Mouse (Mus musculus) lung, adult 10 weeks (tissue): Measurements from ENCODE around the gene Wfdc10. TPM values are rescaled to one million over a fixed set of nuclear protein-coding genes. Genes with fewer than 3 reads are reported as not detected.

Experiments
- polyA plus RNA-seq: library from polyadenylated mRNA; stranded (reverse); fragments of 350-450 nt; fragmentation: Illumina TruSeq; extraction: RNeasy Lipid Tissue Mini Kit (QIAGEN cat#74804); gene quantifications from one replicate; pipeline ENCODE4 v1.2.3, GENCODE M21; 2014; ENCODE audit warnings: low read depth, low replicate concordance; ENCODE audit not compliant: insufficient read depth

Gene Wfdc10
- polyA plus RNA-seq: 3.9 TPM

GRCm38 (mm10) chr2:164655858-164656257 is at the start of gene Wfdc10:
Wfdc10 (plus strand) TSS chr2:164656046.

GRCm38 (mm10) chr2:164613471-164613870 is 42.4 kb upstream of the Wfdc10 start, which contains the start of the genes Wfdc6b and Wfdc8:
Wfdc6b (plus strand) TSS chr2:164613522.
Wfdc8 (minus strand) TSS chr2:164613626.

GRCm38 (mm10) chr2:164638696-164639095 is 17.1 kb upstream of the Wfdc10 start, which contains the start of gene Wfdc16:
Wfdc16 (minus strand) TSS chr2:164638796.

GRCm38 (mm10) chr2:164656483-164656882 is 637 bp downstream of the Wfdc10 start, which contains the start of gene Wfdc9:
Wfdc9 (minus strand) TSS chr2:164656583.

GRCm38 (mm10) chr2:164673987-164674386 is 18.1 kb downstream of the Wfdc10 start, which contains the start of gene Wfdc11:
Wfdc11 (minus strand) TSS chr2:164674087.

GRCm38 (mm10) chr2:164684807-164685206 is 29.0 kb downstream of the Wfdc10 start, which contains the start of gene Wfdc13:
Wfdc13 (plus strand) TSS chr2:164685107.

GRCm38 (mm10) chr2:164698201-164698600 is 42.4 kb downstream of the Wfdc10 start, which contains the start of gene Spint4:
Spint4 (plus strand) TSS chr2:164698501.

Other genes starting within 250 kb of the Wfdc10 start
- gene Sdc4, start 212.2 kb upstream of the Wfdc10 start, polyA plus RNA-seq: 109 TPM
- gene Sys1, start 199.1 kb upstream of the Wfdc10 start, polyA plus RNA-seq: 37.0 TPM
- gene Gm20458, start 195.1 kb upstream of the Wfdc10 start, polyA plus RNA-seq: not detected
- gene Trp53tg5, start 182.3 kb upstream of the Wfdc10 start, polyA plus RNA-seq: not detected
- 69.5 TPM for gene Dbndd2, start 169.9 kb upstream of the Wfdc10 start, polyA plus RNA-seq
- gene Pigt, start 158.5 kb upstream of the Wfdc10 start, polyA plus RNA-seq: 34.2 TPM
- gene Wfdc2, start 93.6 kb upstream of the Wfdc10 start, polyA plus RNA-seq: 2,326 TPM
- gene Spint3, start 82.6 kb upstream of the Wfdc10 start, polyA plus RNA-seq: not detected
- 4.4 TPM for gene Wfdc6a, start 70.6 kb upstream of the Wfdc10 start, polyA plus RNA-seq
- gene Eppin, start 62.5 kb upstream of the Wfdc10 start, polyA plus RNA-seq: not detected
- gene Wfdc6b, start 42.5 kb upstream of the Wfdc10 start, polyA plus RNA-seq: 3.0 TPM
- gene Wfdc8, start 42.4 kb upstream of the Wfdc10 start, polyA plus RNA-seq: 1.2 TPM
- 0.95 TPM for gene Wfdc16, start 17.2 kb upstream of the Wfdc10 start, polyA plus RNA-seq
- not detected for gene Wfdc9, start 537 bp downstream of the Wfdc10 start, polyA plus RNA-seq
- gene Wfdc11, start 18.0 kb downstream of the Wfdc10 start, polyA plus RNA-seq: not detected
- gene Wfdc13, start 29.1 kb downstream of the Wfdc10 start, polyA plus RNA-seq: 1.2 TPM
- gene Spint4, start 42.5 kb downstream of the Wfdc10 start, polyA plus RNA-seq: not detected
- gene Spint5, start 59.3 kb downstream of the Wfdc10 start, polyA plus RNA-seq: not detected
- 4.4 TPM for gene Wfdc3, start 89.9 kb downstream of the Wfdc10 start, polyA plus RNA-seq
- 19.0 TPM for gene Dnttip1, start 89.9 kb downstream of the Wfdc10 start, polyA plus RNA-seq
- gene Ube2c, start 113.9 kb downstream of the Wfdc10 start, polyA plus RNA-seq: 3.6 TPM
- not detected for gene Tnnc2, start 123.9 kb downstream of the Wfdc10 start, polyA plus RNA-seq
- 23.7 TPM for gene Snx21, start 129.8 kb downstream of the Wfdc10 start, polyA plus RNA-seq
- 15.4 TPM for gene Acot8, start 148.8 kb downstream of the Wfdc10 start, polyA plus RNA-seq
- gene Zswim3, start 149.1 kb downstream of the Wfdc10 start, polyA plus RNA-seq: 2.5 TPM
- gene Zswim1, start 166.6 kb downstream of the Wfdc10 start, polyA plus RNA-seq: 5.2 TPM
- 0.45 TPM for gene Spata25, start 172.5 kb downstream of the Wfdc10 start, polyA plus RNA-seq
- 104 TPM for gene Ctsa, start 176.8 kb downstream of the Wfdc10 start, polyA plus RNA-seq
- gene Neurl2, start 177.4 kb downstream of the Wfdc10 start, polyA plus RNA-seq: 4.4 TPM
- 368 TPM for gene Pltp, start 201.7 kb downstream of the Wfdc10 start, polyA plus RNA-seq
- 39.9 TPM for gene Pcif1, start 223.3 kb downstream of the Wfdc10 start, polyA plus RNA-seq